Mouse (Mus musculus) CD4-positive, CD25-positive, alpha-beta regulatory T cell, adult 4 months (primary cell): ENCODE results near the gene Gm20388. TPM values are rescaled to one million over a fixed set of nuclear protein-coding genes. Genes with fewer than 3 reads are reported as not detected.

Experiments
- ATAC-seq: one replicate; pipeline ENCODE4 v1.8.0; 2017
- polyA plus RNA-seq, 2 experiments: library from polyadenylated mRNA; unstranded; fragments of 100-300 nt; shearing (Covaris generic); gene quantifications; one replicate each; pipeline ENCODE4 v1.2.1; 2017

The Gm20388 gene
- polyA plus RNA-seq, 2 experiments from 2014 or later = 10.7 to 12.8 TPM

- no peak for ATAC-seq
These were observed 354.8 kb downstream of the Gm20388 start for GRCm38 (mm10) chr8:120265471-120265870.

- ATAC-seq = no peak
These were observed 357.9 kb downstream of the Gm20388 start for GRCm38 (mm10) chr8:120268541-120268980.

GRCm38 (mm10) chr8:120270449-120270848 is 359.8 kb downstream of the Gm20388 start:
- no peak for ATAC-seq

GRCm38 (mm10) chr8:120273430-120273829 is 362.8 kb downstream of the Gm20388 start:
- no peak for ATAC-seq

GRCm38 (mm10) chr8:120276051-120276890 is 365.6 kb downstream of the Gm20388 start:
- ATAC-seq = peak; percentile 90

GRCm38 (mm10) chr8:120276891-120277426 is 366.3 kb downstream of the Gm20388 start:
- ATAC-seq = no peak

- no peak for ATAC-seq
These were observed 367.4 kb downstream of the Gm20388 start for GRCm38 (mm10) chr8:120278009-120278408.

- ATAC-seq = no peak
These were observed 368.8 kb downstream of the Gm20388 start for GRCm38 (mm10) chr8:120279418-120279817.

GRCm38 (mm10) chr8:120281487-120281886 is 370.8 kb downstream of the Gm20388 start:
- ATAC-seq = no peak

GRCm38 (mm10) chr8:120282465-120282864 is 371.8 kb downstream of the Gm20388 start:
- ATAC-seq = no peak

- no peak for ATAC-seq
These were observed 373.6 kb downstream of the Gm20388 start for GRCm38 (mm10) chr8:120284265-120284664.

- ATAC-seq = no peak
These were observed 374.4 kb downstream of the Gm20388 start for GRCm38 (mm10) chr8:120285033-120285432.

- ATAC-seq = no peak
These were observed 375.2 kb downstream of the Gm20388 start for GRCm38 (mm10) chr8:120285878-120286277.

- ATAC-seq = no peak
These were observed 377.7 kb downstream of the Gm20388 start for GRCm38 (mm10) chr8:120288122-120288908.

GRCm38 (mm10) chr8:120289191-120289590 is 378.6 kb downstream of the Gm20388 start:
- no peak for ATAC-seq

GRCm38 (mm10) chr8:120289698-120290181 is 379.1 kb downstream of the Gm20388 start:
- no peak for ATAC-seq

- ATAC-seq = no peak
These were observed 380.0 kb downstream of the Gm20388 start for GRCm38 (mm10) chr8:120290614-120291013.

GRCm38 (mm10) chr8:120291650-120292049 is 381.0 kb downstream of the Gm20388 start:
- no peak for ATAC-seq

- ATAC-seq = no peak
These were observed 381.9 kb downstream of the Gm20388 start for GRCm38 (mm10) chr8:120292316-120293107.

GRCm38 (mm10) chr8:120293421-120294357 is 383.0 kb downstream of the Gm20388 start:
- ATAC-seq = no peak
